Mouse (Mus musculus): ENCODE measurements around the gene Nsun6. TPM values are rescaled to one million over a fixed set of nuclear protein-coding genes. Genes with fewer than 3 reads are reported as not detected.

Nsun6 gene
- polyA plus RNA-seq (2014; fragmentation: Illumina TruSeq; extraction: RNeasy Lipid Tissue Mini Kit (QIAGEN cat#74804); ENCODE audit: low read depth, low replicate concordance) = 30.7 TPM

DNA sequence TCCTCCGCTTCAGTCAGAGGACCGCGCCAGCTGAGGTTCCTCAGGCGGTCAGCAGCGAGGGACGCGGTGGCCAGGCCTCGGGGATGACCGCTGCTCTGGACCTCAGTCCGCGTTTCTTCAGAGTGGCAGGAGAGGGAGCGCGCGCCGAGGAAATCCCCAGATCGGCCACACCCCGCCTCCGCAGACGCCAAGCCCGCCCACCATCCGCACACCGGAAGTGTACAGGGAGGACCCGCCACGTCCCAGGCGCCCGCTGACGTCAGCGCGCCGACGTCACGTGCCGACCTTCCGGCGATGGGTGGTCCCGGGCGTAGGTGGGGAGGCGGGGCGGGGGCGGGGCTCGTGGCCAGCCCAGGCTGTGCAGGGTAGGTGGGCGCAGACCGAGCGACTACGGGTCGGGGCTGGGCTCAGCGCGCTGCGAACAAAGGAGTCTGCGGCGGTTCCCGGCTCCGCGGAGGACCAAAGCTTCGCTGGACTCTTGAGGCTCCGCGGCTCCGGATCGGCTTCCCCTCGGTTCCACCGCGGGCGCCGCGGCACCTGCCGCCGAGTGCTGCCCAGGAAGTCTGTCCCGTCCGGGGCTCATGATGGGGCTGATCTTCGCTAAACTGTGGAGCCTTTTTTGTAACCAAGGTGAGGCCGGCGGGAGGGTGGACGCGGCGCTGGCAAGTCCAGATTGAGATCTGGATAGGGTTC, at the start of gene Nsun6:
TSS of gene Nsun6 (minus strand) at position 125 of the 693 bp plus-strand sequence.

DNA sequence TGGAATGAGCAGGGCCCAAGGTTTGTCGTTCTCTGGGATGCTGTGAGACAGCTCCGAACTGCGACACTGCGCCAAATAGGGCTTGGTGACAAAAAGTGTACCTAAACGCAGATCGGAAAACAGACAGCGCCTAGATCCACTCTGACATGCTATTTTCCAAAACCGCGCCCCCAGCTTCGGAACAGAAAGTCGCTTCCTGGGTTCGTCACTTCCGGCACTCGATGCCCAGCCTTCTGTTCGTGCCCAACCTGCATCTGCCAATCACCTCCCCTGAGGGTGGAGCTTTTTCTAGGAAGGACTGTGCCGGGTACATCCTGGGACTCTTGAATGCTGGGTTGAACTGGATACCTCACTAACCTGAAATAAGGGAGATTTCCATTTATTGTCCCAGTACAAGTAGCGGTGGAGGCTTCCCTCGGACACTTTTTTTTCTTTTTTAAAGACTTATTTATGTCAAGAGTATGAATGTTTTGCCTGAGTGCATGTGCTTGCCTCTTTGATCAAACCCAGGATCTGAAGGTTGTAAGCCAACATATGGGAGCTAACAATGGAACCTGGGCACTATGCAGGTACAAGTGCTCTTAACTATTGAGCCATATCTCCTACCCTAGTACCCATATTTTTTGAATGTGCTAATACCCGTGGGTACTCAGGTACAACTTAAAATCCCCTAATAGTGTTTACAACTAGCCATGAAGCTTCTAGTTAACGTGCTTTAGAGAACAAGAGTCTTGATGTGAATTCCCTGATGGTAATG, 5.6 kb downstream of the Nsun6 start, which contains the start of gene Arl5b:
TSS of gene Arl5b (plus strand) at position 279 of the 757 bp plus-strand sequence.

Other genes with a start within 250 kb of the Nsun6 start
- 62.8 TPM for gene Arl5b, start 5.7 kb downstream of the Nsun6 start, polyA plus RNA-seq (2014; fragmentation: Illumina TruSeq; extraction: RNeasy Lipid Tissue Mini Kit (QIAGEN cat#74804); ENCODE audit: low read depth, low replicate concordance)